ENCODE assay signal across 8 mouse cellular contexts in genomic region chr1:97660687-97661405, GRCm38 (mm10). TPM values are rescaled to one million over a fixed set of nuclear protein-coding genes. Genes with fewer than 3 reads are reported as not detected.
DNase-seq lines count a peak whose midpoint lies in the region; ATAC-seq and TF ChIP-seq lines count a peak whose summit lies in the region.

No protein-coding gene starts in this region.

- intact Hi-C loops in heart, postnatal 10 days (cut with DNase I): loop anchor here (5.0 kb wide), 1 partner anchor 111 kb away; the partner anchor contains the start of genes Gin1 and Ppip5k2

- peak overlapping the region; percentile 68 for H3K4me2 ChIP-seq in forebrain, embryonic 13.5 days
- peak overlapping the region; percentile 95 for H3K4me2 ChIP-seq in lung, embryonic 14.5 days

- peak overlapping the region; percentile 95 for H3K9ac ChIP-seq in forebrain, embryonic 13.5 days
- peak overlapping the region; percentile 70 for H3K9ac ChIP-seq in lung, embryonic 14.5 days

- peak; percentile 43; the same call in 1 of the 2 replicates for TF ChIP-seq CTCF in lung, embryonic 14.5 days (IDR thresholded peaks at IDR 0.05; ENCODE audit: low read depth)

- peak; percentile 65 for ATAC-seq in forebrain, embryonic 13.5 days
- ATAC-seq in lung, embryonic 14.5 days (ENCODE audit: insufficient read depth): peak; percentile 53

- peak; percentile 73 for DNase-seq in ES-CJ7 (ENCODE audit: low read depth, low spot score)
- peak; percentile 91 for DNase-seq in c-Kit-positive CD71-positive TER-119-positive erythroid progenitor cells, embryonic 14.5 days (ENCODE audit: low spot score)
- DNase-seq in heart, postnatal 10 days: peak; percentile 75
- peak; percentile 64 to 80 for DNase-seq in layer of hippocampus, adult 18-20 months (ENCODE audit: low spot score in 2 of 2)
- DNase-seq in lung, embryonic 14.5 days: peak; percentile 81
- peak; percentile 62 for DNase-seq in ovary, adult 18-20 months (ENCODE audit: low spot score)
- peak; percentile 75 for DNase-seq in thymus, postnatal 0 days (ENCODE audit: low spot score)

- H3K4me3 ChIP-seq in forebrain, embryonic 13.5 days: peak overlapping the region; percentile 94
- H3K4me3 ChIP-seq in lung, embryonic 14.5 days (ENCODE audit: low read depth, low read length): peak overlapping the region; percentile 66

- H3K36me3 ChIP-seq in forebrain, embryonic 13.5 days (ENCODE audit: poor library complexity, severe bottlenecking): no peaks in the 10 kb centered on the region
- H3K36me3 ChIP-seq in lung, embryonic 14.5 days (ENCODE audit: insufficient read depth): no peaks in the 10 kb centered on the region

- H3K27me3 ChIP-seq in forebrain, embryonic 13.5 days: no peaks in the 10 kb centered on the region
- no peaks in the 10 kb centered on the region for H3K27me3 ChIP-seq in lung, embryonic 14.5 days (ENCODE audit: insufficient read depth, low read length)

- H3K9me3 ChIP-seq in forebrain, embryonic 13.5 days (replicated peaks): no peaks in the 10 kb centered on the region
- no peaks in the 10 kb centered on the region for H3K9me3 ChIP-seq in lung, embryonic 14.5 days (ENCODE audit: low read depth, low read length)

- peaks cover 47% of the 10 kb centered on the region for H3K4me1 ChIP-seq in forebrain, embryonic 13.5 days
- H3K4me1 ChIP-seq in lung, embryonic 14.5 days (ENCODE audit: insufficient read depth): no peaks in the 10 kb centered on the region

- WGBS in forebrain, embryonic 13.5 days: under 1% methylated on average over 66 of the region's 93 CpGs
- WGBS in lung, embryonic 14.5 days: under 1% methylated on average over 90 of the region's 93 CpGs

- peak overlapping the region; percentile 98 for H3K27ac ChIP-seq in forebrain, embryonic 13.5 days
- H3K27ac ChIP-seq in lung, embryonic 14.5 days (ENCODE audit: low read depth): peak overlapping the region; percentile 77

RNA-seq across cellular contexts. Expression of gene D1Ertd622e, which starts 1.0 kb away (rescaled TPM):
- 47.4 and 51.2 TPM in 2 replicates for polyA plus RNA-seq in forebrain, embryonic 13.5 days (2015; fragmentation: Nextera tagmentation; extraction: Ambion mirVana)
- total RNA-seq in heart, postnatal 10 days (2021): 1 to 10 TPM; 6.9 to 7.4 TPM
- total RNA-seq in layer of hippocampus, adult 18-20 months (2021): 10 to 100 TPM; 50.6 to 53.9 TPM
- polyA plus RNA-seq in lung, embryonic 14.5 days (2014; fragmentation: Nextera tagmentation; extraction: Ambion mirVana): 17.1 and 19.3 TPM in 2 replicates
- polyA plus RNA-seq in thymus, postnatal 0 days (2015; fragmentation: Nextera tagmentation; extraction: Ambion mirVana): 42.8 and 48.0 TPM in 2 replicates

Comparison
In these comparisons a context has a peak if more than half of its experiments do, and no peak if none do; other contexts are left out.
1. Peak in every context shown above with its lines: DNase-seq, ATAC-seq, H3K4me3 ChIP-seq and H3K27ac ChIP-seq.